Mouse (Mus musculus): ENCODE data around the gene Hsp90aa1. TPM values are rescaled to one million over a fixed set of nuclear protein-coding genes. Genes with fewer than 3 reads are reported as not detected.
"Not testable (repeated sequence)": the region's sequence is repeated elsewhere in the genome, so short reads cannot be mapped to it uniquely, and the experiment has no call there.

Gene Hsp90aa1
- polyA plus RNA-seq, 1 experiment from 2014 or later, result 1,082 TPM

DNA sequence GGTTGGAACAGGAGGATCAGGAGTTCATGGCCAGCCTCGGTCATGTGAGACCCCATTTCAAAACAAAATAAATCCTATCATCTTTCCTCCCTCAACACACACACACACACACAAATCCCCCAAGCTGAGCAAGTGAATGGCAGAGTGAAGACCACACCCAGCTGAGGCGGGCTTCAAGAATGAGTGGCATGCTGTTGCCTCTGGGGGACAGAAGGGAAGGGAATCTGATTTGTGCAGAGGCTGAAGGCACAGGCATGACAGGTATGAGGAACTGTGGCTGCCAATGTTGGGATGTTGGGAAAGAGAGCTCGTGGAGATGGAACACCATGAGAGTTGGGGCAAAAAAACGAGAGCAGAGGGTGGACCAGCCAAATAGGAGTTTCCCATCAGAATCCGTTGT lies 8.7 kb upstream of the Hsp90aa1 start:
- H3K27ac ChIP-seq, result no peak overlapping the region
- DNase-seq (ENCODE audit: low spot score), result no peak
- 56% methylated on average over 5 of the region's 5 CpGs for whole genome bisulfite sequencing
- H3K4me1 ChIP-seq, result peaks cover 10% of the 10 kb centered on the region; the same call in 1 of the 2 replicates
- no peaks in the 10 kb centered on the region for H3K9me3 ChIP-seq
- no peaks in the 10 kb centered on the region for H3K27me3 ChIP-seq (ENCODE audit: insufficient read depth, poor library complexity, severe bottlenecking)
- H3K4me3 ChIP-seq, result no peak overlapping the region
- no peaks in the 10 kb centered on the region for H3K36me3 ChIP-seq

DNA sequence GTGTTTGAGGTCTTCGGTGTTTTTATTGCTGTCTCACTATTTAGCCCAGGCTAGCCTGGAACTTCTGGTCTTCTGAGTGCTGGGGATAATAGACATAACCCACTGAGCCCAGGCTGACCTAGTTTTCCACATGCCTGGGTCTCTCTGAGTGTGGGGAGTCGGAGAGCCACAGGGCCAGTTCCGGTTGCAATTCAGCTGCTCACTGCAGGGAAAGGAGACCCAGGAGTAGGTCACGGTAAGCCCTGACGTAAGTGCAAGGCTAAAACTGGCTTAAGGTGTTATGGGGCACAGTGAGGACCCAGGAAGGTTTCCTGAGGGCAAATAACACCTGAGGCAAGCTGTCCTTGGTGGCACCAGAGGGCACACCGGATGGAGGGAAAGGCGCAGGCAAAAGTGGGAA lies 4.9 kb upstream of the Hsp90aa1 start:
- no peaks in the 10 kb centered on the region for H3K9me3 ChIP-seq
- 0 out of 2 replicates have a peak, but pooled peaks cover 6% of the 10 kb centered on the region for H3K27me3 ChIP-seq (ENCODE audit: insufficient read depth, poor library complexity, severe bottlenecking)
- no peak overlapping the region; the same call in 1 of the 2 replicates for H3K27ac ChIP-seq
- H3K36me3 ChIP-seq, result no peaks in the 10 kb centered on the region
- DNase-seq (ENCODE audit: low spot score), result no peak
- H3K4me3 ChIP-seq, result no peak overlapping the region
- peaks cover 18% of the 10 kb centered on the region; the same call in 1 of the 2 replicates for H3K4me1 ChIP-seq
- WGBS, result 84% methylated on average over 7 of the region's 7 CpGs

DNA sequence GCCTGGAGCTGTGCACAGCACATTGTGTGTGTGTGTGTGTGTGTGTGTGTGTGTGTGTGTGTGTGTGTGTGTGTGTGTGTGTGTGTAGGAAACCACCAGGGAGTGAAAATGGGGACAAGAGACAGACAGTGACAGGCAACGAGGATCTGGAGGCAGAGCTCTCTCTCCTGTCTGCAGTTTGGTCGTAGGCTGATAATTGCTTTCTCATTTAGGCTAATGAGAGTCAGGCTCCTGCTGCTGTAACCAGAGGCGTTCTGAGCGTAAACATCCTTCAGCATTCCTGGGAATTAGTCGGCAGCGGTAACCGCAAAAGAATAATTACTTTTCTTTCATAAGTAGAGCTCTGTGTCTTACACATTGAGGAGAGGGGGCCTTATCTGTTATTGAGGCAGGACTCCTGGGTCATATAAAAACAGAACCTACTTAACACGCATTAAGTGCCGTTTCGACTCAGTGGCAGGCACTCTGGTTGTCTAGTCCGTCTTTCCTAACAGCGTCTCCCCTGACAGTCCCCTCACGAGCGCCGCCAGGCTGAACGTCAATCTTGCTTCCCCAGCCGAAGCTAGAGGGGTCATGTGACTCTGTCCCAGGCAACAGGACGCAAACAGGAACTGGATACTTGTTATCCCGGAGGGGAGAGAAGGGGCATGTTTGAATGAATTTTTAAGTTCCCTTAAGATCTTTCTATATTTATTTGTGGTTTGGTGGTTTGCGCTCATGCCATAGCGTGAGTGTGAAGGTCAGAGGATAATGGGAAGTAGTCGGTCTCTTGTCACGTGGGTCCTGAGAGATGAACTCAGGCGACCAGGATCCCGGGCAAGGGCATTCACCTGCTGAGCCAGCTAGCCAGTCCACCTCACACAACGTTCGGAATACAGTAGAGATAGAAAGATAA lies 4.1 kb upstream of the Hsp90aa1 start:
- Histone ChIP-seq H3K27ac (peak overlapping the region; percentile 75), H3K9me3 (no peaks in the 10 kb centered on the region), H3K27me3 (ENCODE audit: insufficient read depth, poor library complexity, severe bottlenecking) (0 out of 2 replicates have a peak, but pooled peaks cover 6% of the 10 kb centered on the region), H3K36me3 (no peaks in the 10 kb centered on the region), H3K4me3 (peak overlapping the region; percentile 60), H3K4me1 (peaks cover 21% of the 10 kb centered on the region)
- WGBS, result 1% methylated on average over 27 of the region's 27 CpGs
- peak; percentile 93 for DNase-seq (ENCODE audit: low spot score)

DNA sequence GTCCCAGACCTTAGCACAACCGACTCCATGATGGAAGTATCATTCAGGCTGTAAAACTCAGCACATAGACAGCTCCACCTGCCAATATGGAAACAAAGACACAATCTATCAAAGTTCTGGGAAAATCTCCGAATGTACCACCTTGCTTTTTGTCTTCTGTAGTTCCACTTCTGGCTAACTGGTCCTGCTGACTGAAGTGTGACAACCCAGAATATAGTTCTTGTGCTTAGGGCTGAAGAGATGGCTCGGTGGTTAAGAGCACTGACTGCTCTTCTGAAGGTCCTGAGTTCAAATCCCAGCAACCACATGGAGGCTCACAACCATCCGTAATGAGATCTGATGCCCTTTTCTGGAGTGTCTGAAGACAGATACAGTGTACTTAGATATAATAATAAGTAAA lies 2.9 kb upstream of the Hsp90aa1 start:
- not testable (repeated sequence) for H3K27me3 ChIP-seq (ENCODE audit: insufficient read depth, poor library complexity, severe bottlenecking); H3K36me3 ChIP-seq; H3K9me3 ChIP-seq; H3K27ac ChIP-seq; DNase-seq (ENCODE audit: low spot score); H3K4me3 ChIP-seq
- 77% methylated on average over 4 of the region's 4 CpGs for WGBS
- peaks cover 29% of the 10 kb centered on the region for H3K4me1 ChIP-seq

DNA sequence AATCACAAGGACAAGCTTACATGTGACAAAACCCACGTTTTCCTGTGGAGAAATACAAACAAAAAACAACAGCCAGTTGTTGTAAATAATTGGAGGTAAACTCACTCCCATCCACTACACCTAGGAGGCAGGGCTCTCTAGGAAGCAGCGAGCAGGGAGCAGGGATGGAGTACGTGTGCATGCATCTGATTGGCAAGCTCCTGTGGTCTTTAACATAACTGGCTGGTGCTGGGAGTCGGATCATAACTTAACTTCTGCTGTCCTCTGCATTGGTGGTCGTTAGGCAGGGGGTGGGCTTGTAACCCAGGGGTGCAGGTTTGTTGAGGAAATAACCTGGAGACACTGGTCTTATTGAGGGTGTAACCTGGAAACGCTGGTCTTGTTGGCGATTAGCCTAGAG lies 1.2 kb upstream of the Hsp90aa1 start:
- no peak overlapping the region for H3K27ac ChIP-seq
- H3K27me3 ChIP-seq (ENCODE audit: insufficient read depth, poor library complexity, severe bottlenecking), result 0 out of 2 replicates have a peak, but pooled peaks cover 6% of the 10 kb centered on the region
- 65% methylated on average over 7 of the region's 7 CpGs for WGBS
- H3K9me3 ChIP-seq, result no peaks in the 10 kb centered on the region
- peaks cover 39% of the 10 kb centered on the region for H3K4me1 ChIP-seq
- DNase-seq (ENCODE audit: low spot score), result no peak
- no peak overlapping the region for H3K4me3 ChIP-seq
- no peaks in the 10 kb centered on the region for H3K36me3 ChIP-seq

DNA sequence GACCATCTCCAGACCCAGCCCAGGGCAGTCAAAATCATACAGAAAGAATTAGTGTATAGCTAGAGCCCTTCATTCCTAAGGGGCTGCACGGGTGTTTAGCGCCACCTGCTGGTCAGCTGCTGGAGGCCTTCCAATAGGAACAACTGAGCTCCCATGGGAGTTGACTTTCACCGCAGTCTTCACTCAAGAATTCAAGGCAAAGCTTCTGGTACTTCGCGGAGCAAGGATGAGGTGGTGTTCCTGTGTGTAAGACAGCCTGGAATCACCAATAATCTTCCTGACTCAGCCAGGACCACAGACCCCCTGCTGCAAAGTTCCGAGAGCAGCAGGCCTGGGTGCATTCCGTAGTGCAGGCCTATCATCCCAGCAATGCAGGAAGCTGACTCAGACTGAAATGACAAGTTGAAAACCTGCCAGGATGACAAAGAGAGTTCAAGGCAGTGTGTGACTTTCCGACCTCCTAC lies 512 bp upstream of the Hsp90aa1 start:
- 21% methylated on average over 8 of the region's 8 CpGs for WGBS
- Histone ChIP-seq H3K9me3 (no peaks in the 10 kb centered on the region), H3K27ac (0 out of 2 replicates have a peak overlapping the region, but pooled peaks have one; percentile 11), H3K4me3 (no peak overlapping the region), H3K27me3 (ENCODE audit: insufficient read depth, poor library complexity, severe bottlenecking) (0 out of 2 replicates have a peak, but pooled peaks cover 6% of the 10 kb centered on the region), H3K36me3 (no peaks in the 10 kb centered on the region), H3K4me1 (peaks cover 45% of the 10 kb centered on the region)
- DNase-seq (ENCODE audit: low spot score), result peak; percentile 92

DNA sequence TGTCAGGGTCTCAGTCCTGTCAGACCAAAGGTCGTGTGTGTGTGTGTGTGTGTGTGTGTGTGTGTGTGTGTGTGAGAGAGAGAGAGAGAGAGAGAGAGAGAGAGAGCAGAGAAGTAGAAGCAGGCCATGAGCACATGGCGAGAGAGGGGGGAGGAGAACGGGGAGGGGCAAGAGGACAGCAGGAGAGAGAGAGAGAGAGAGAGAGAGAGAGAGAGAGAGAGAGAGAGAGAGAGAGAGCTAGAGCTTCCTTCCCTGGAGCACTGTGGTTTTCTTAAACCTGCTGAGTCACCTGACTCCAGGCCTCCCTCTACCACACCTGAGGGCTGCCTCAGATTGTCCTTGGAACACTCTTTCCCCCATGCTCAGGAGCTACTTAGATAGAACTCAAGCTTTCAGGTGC lies 1.2 kb downstream of the Hsp90aa1 start:
- not testable (repeated sequence) for DNase-seq (ENCODE audit: low spot score); H3K9me3 ChIP-seq; H3K36me3 ChIP-seq; H3K27me3 ChIP-seq (ENCODE audit: insufficient read depth, poor library complexity, severe bottlenecking); H3K4me3 ChIP-seq
- Histone ChIP-seq H3K4me1 (peaks cover 54% of the 10 kb centered on the region), H3K27ac (peak overlapping the region; percentile 83)
- 18% methylated on average over 3 of the region's 3 CpGs for WGBS

DNA sequence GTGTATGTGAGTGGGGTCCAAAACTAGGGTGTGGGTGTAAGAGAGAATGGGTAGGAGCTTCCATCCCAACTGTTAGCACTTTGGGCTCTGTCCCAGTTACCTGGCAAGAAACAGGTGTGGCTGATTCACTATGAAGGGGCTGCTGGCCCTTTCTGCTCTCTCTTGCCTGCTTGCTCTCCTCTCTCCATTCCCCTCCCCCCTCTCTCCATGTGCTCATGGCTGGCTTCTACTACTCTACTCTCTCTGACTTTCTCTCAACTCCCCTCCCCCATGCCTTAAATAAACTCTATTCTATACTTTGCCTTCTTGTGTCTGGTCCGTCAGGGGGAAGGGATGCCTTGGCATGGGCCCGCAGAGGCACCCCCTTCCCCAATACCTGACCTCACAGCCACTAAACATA lies 1.8 kb downstream of the Hsp90aa1 start:
- Histone ChIP-seq H3K4me1 (peaks cover 50% of the 10 kb centered on the region), H3K27me3 (ENCODE audit: insufficient read depth, poor library complexity, severe bottlenecking) (0 out of 2 replicates have a peak, but pooled peaks cover 6% of the 10 kb centered on the region), H3K36me3 (no peaks in the 10 kb centered on the region), H3K9me3 (no peaks in the 10 kb centered on the region), H3K4me3 (no peak overlapping the region), H3K27ac (peak overlapping the region; percentile 83)
- no peak for DNase-seq (ENCODE audit: low spot score)
- WGBS, result 56% methylated on average over 2 of the region's 2 CpGs

DNA sequence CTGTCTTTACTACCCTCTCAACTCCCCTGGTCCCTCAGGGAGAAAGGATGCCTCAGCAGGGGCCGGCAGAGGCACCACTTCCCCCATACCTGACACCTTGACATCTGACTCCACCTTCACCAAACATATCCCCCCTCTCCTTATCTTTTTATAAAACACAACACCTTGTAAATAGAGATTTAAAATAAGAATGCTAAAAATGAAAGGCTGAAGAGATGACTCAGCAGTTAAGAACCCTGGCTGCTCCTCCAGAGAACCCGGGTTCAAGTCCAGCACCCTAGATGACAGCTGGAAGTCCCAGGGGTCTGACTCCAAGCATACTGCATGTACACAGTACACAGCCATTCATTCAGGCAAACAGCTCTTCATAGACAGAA lies 3.4 kb downstream of the Hsp90aa1 start:
- no peaks in the 10 kb centered on the region for H3K27me3 ChIP-seq (ENCODE audit: insufficient read depth, poor library complexity, severe bottlenecking)
- WGBS, result 52% methylated on average over 2 of the region's 2 CpGs
- no peak for DNase-seq (ENCODE audit: low spot score)
- H3K9me3 ChIP-seq, result no peaks in the 10 kb centered on the region
- H3K27ac ChIP-seq, result peak overlapping the region; percentile 82
- H3K36me3 ChIP-seq, result peaks cover 7% of the 10 kb centered on the region
- peaks cover 57% of the 10 kb centered on the region for H3K4me1 ChIP-seq
- H3K4me3 ChIP-seq, result peak overlapping the region; percentile 25; the same call in 1 of the 2 replicates

DNA sequence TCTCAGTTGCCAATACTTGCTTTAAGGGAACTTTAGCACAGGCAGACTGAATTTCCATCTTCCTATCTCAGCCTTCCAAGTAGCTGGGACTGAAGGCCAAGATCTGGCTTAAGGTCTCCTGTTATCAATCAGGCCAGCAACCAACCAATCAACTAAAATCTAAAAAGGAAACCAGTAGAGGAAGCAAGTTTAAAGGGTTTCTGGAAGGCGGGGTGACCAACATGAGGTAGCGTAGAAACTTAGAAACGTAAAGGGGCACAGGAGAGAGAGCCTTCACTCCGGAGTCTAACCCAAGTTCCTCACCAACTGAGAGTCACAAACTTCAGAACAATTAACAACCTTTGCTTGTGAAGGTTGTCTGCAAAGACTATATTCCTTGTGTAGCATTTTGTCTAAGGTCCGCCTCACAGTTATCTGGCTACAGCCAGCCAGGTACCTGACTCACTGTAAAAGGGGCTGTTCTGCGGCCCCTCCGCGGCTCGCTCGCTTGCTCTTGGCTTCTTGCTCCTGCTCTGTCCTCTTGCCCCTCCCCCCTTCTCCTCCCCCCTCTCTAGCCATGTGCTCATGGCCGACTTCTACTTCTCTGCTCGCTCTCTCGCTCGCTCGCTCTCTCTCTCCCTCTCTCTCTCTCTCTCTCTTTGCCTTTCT lies 3.9 kb downstream of the Hsp90aa1 start:
- Histone ChIP-seq H3K27ac (peak overlapping the region; percentile 82), H3K4me3 (peak overlapping the region; percentile 25; the same call in 1 of the 2 replicates), H3K4me1 (peaks cover 57% of the 10 kb centered on the region), H3K27me3 (ENCODE audit: insufficient read depth, poor library complexity, severe bottlenecking) (no peaks in the 10 kb centered on the region), H3K36me3 (peaks cover 10% of the 10 kb centered on the region), H3K9me3 (no peaks in the 10 kb centered on the region)
- DNase-seq (ENCODE audit: low spot score), result peak; percentile 86
- WGBS, result 27% methylated on average over 15 of the region's 15 CpGs

DNA sequence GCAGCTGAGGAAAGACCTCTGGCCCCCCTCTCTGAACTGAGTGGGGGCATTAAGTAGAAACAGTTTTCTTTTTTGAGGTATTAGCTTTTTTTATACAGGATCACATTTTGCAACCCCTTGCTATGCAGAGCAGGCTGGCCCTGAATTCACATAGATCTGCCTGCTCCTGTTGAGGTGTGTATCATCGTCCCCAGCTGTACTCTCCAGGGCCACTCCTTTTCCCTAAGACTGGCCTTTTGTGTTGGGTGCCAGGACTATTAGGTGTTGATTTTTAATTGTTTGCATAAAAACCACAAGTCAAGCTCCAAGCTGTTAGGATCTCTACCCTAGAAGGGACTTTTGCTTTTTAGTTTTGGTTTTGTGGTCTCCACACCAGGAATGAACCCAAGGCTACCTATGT lies 4.4 kb downstream of the Hsp90aa1 start:
- DNase-seq (ENCODE audit: low spot score), result no peak
- peak overlapping the region; percentile 82; the same call in 1 of the 2 replicates for H3K27ac ChIP-seq
- H3K36me3 ChIP-seq, result peaks cover 14% of the 10 kb centered on the region
- no peak overlapping the region for H3K4me3 ChIP-seq
- WGBS, result 86% methylated on average over 1 of the region's 1 CpGs
- no peaks in the 10 kb centered on the region for H3K9me3 ChIP-seq
- H3K27me3 ChIP-seq (ENCODE audit: insufficient read depth, poor library complexity, severe bottlenecking), result no peaks in the 10 kb centered on the region
- H3K4me1 ChIP-seq, result peaks cover 56% of the 10 kb centered on the region

DNA sequence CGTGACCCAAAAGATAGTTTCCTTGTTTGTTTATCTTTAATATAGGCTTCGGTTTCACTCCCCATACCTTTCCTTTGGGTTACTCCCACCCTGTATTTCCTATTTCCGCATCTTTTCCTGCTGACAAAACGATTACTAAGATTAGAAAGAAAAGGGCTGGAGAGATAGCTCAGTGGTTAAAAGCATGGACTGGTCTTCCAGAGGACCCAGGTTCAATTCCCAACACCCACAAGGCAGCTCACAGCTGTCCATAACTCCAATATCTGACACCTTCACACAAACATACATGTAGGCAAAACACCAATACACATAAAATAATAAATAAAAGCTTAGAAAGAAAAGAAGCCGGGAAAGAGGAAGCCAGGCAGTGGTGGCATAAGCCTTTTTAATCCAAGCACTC lies 5.1 kb downstream of the Hsp90aa1 start:
- H3K4me3 ChIP-seq, result no peak overlapping the region
- H3K4me1 ChIP-seq, result peaks cover 53% of the 10 kb centered on the region
- no peak for DNase-seq (ENCODE audit: low spot score)
- H3K27ac ChIP-seq, result peak overlapping the region; percentile 100
- WGBS, result 60% methylated on average over 5 of the region's 5 CpGs
- no peaks in the 10 kb centered on the region for H3K9me3 ChIP-seq
- H3K36me3 ChIP-seq, result peaks cover 19% of the 10 kb centered on the region
- H3K27me3 ChIP-seq (ENCODE audit: insufficient read depth, poor library complexity, severe bottlenecking), result no peaks in the 10 kb centered on the region

DNA sequence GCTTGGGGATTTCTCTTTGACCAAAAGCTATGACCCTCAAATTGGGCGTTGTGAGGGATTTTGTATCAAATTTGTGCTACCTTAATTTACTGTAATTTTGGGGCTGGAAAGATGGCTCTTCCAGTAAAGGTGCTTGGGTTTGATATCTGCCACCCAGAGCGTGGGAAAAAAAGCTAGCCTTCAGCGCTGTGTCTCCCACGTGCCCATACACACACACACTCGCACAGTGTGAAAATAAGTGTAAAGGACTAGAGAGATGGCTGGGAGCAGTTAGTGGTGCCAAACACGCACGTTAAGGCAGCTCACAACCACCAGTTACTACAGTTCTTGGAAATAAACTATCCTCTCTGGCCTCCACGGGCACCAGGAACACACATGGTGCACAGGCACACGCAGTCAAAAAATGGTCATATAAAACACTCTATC lies 5.5 kb downstream of the Hsp90aa1 start:
- Histone ChIP-seq H3K36me3 (peaks cover 21% of the 10 kb centered on the region), H3K4me3 (peak overlapping the region; percentile 100), H3K27me3 (ENCODE audit: insufficient read depth, poor library complexity, severe bottlenecking) (no peaks in the 10 kb centered on the region), H3K27ac (peak overlapping the region; percentile 100), H3K9me3 (no peaks in the 10 kb centered on the region), H3K4me1 (peaks cover 51% of the 10 kb centered on the region)
- 53% methylated on average over 9 of the region's 9 CpGs for WGBS
- no peak for DNase-seq (ENCODE audit: low spot score)

Data from heart, embryonic 10.5 days (tissue).